Mouse (Mus musculus): ENCODE measurements around the gene Sco1. TPM values are rescaled to one million over a fixed set of nuclear protein-coding genes. Genes with fewer than 3 reads are reported as not detected.

Gene Sco1
- total RNA-seq, 4 experiments from 2014 or later, result 20.1 to 26.5 (median 21.6) TPM

DNA sequence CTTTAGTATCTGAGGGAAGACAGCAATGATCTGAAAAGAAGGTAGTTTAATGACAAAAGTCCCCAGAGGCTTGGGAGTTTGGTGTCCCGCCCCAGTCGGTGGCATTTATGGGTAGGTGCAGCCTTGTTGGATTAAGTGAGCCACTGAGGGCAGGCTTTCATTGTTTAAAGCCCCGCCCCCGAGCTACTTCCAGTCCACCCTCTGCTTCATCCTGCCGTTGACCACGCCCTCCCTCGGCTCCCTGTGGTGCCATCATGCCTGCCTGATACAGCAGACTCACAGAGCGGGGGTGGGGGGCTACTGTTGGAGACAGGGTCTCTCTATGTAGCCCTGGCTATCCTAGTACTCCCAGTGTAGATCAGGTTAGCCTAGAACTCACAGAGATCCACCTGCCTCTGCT lies 9.5 kb upstream of the Sco1 start:
- DNase-seq, result no peak

DNA sequence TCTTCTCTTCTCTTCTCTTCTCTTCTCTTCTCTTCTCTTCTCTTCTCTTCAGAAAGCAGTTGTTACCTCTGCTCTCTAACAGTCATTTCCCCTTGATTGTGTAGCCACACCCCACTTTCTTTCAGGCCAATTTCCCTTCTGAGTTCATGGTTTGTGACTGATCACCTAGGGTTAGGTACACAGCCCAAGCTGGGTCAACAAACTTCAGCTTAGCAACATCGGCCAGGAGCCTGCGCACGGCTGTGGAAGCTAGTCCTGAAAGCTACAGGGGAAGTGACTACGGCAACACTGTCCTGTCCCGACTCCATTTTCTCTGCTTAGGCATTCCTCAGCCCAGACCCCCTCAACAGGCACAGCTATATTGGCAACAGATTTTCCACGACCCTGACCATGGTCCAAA lies 7.5 kb upstream of the Sco1 start:
- DNase-seq, result no peak

- DNase-seq, result no peak
These were observed 5.3 kb upstream of the Sco1 start for GRCm38 (mm10) chr11:67047199-67047598.

DNA sequence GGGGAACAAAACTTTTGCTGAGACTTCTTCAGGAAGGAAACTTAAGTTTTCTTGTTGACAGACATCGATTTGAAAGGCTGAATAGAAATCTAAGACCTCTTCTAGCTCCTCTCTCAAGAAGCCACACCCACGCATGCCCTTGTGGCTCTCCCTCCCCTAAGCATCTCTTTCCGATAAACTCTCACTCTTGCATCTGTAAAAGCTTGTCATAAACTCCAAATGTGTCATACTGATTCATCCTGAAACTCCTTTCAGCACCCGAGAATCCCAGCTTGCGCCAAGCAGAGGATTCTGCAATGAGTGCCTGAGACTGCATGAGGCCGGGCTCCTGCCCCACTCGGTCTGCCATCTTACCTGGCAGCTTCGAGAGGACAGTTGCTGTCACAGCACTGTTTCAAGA lies 4.0 kb upstream of the Sco1 start:
- no peak for DNase-seq

DNA sequence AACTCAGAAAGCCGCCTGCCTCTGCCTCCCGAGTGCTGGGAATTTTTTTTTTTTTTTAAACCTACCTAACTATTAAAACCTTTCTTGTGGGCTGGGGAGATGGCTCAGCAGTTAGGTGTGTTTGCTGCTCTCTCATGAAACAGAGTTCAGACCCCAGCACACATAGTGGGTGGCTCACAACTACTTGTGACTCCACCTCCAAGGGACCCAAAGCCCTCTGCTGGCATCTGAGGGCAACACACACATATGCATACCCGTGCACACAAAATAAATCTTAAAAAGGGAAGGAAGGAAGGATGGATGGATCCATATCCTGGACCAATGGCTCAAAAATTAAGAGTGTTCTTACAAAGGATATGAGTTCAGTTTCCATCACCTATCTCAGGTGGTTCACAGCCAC lies 3.2 kb upstream of the Sco1 start:
- no peak for DNase-seq

- no peak for DNase-seq
These were observed 672 bp upstream of the Sco1 start for GRCm38 (mm10) chr11:67051676-67052320.

DNA sequence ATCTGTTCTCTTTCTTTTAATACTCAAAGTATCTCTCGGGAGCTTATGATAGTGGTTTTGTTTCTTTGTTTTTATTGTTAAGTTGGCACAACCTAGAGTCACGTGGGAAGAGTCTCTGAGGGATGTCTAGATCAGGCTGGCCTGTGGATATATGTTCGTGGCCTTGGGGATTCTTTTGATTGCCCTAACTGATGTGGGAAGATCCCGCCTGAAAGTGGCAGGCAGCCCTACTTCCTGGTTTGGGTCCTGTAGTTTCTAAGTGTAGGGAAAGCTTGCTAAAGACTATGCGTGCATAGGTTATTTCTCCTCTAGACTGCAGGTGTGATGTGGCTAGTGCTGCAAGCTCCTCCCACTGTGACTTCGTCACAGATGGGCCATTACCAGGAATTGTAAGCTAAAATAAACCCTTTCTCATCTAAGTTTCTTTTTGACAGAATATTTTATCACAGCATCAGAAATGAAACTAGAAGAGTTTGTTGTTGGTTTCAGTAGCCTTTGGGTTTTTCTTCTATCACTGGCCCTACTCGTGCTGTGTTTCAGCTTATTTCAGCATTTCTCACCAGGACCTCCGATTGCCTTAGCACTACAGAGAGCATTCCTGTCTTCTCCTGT lies 2.4 kb downstream of the Sco1 start:
- no peak for DNase-seq

DNA sequence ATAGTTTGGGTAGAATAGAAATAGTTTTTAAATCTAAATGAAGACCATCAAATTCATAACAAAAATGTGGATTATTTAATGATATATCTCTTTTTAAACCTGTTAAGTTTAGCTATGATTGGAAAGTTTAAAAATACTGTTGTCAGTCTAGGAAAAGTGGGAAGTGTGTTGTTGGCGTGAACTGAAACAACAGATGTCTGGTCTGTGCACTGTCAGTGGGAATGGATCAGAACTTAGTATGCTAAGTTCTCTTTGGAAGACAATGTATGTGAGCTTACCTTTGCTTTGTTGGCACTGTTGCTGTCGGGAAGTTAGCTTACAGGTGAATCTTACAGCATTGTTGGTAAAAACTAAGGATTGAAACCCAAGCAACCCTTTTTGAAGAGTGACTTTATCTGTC lies 8.8 kb downstream of the Sco1 start:
- no peak for DNase-seq

GRCm38 (mm10) chr11:67062726-67063125 lies 10.3 kb downstream of the Sco1 start:
- no peak for DNase-seq

DNA sequence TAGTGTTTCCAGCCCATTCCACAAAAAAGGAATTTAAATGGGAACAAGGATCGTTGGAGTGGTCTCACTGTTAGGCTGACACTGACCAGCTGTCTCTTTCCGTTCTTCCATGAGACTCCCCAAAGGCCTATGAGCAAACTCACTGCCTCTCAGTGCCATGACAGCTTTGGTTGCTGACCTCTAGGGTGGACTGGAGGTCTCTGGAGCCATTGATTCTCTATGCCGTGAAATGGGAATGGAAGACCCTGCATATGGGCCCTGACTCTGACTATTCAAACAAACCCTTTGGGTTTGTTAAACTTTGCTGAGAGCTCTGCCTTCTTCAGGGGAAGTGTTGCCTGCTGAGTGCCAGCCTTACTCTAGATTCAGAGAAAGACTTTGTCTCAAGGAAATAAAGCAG lies 15.3 kb downstream of the Sco1 start:
- DNase-seq, result no peak

DNA sequence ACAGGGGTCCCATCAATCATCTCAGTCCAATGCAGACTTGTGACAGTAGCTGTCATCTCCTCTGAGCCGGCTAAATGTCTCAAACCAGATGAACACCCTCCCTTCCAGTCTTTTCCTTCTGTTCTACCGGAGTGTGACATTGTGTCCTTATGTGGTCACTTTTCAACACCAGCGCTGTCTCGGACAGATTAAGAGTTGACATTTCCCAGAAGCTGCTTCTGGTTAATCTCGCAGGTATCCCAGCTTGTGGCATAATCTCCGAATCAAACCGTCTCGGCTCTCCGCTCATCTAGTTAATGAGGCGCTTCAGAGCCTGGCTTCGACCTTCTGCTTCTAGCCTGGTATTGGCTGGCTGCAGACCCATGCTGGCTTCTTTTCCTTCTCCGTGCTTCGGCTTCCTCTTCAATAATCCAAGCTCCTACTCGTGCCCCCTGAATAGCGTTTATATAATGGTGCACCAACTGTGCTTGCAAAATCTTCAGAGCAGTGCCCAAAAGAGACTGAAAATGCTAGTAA lies 20.2 kb downstream of the Sco1 start:
- no peak for DNase-seq

DNA sequence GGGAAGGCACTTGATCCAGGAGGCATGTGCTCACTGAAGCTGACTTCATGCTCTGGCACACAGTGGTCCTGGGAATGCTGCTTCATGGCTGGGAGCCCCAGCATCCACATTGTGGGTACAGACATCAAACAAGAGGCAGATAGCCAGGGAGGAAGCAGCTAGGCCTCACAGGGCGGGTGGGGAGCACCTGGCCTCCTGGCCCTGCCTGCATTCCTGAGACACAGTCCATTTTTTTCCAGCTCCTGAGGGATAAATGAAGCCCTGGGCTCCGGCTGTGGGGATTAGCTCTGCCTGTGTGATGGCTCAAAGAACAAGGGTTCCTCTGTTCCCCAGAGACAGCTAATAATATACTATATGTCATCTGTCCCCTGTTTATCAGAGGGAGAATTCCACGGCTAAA lies 22.6 kb downstream of the Sco1 start:
- DNase-seq, result no peak

DNA sequence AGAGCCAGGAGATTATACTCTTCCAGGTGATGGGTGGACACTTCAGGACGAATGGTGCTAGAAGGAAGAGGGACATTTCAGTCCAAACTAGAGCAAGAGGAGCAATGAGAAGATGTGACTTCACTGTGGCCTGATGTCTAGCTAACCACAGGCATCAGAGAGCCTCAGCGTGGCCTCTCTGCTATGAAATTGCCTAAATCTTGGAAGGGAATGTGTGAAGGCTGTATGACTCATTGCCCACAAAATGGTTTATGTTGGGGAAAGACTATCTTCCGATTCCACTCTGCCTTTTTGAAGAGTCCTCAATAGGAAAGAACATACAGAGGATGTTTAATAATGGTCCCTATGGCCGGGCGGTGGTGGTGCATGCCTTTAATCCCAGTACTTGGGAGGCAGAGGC lies 24.3 kb downstream of the Sco1 start:
- DNase-seq, result no peak

DNA sequence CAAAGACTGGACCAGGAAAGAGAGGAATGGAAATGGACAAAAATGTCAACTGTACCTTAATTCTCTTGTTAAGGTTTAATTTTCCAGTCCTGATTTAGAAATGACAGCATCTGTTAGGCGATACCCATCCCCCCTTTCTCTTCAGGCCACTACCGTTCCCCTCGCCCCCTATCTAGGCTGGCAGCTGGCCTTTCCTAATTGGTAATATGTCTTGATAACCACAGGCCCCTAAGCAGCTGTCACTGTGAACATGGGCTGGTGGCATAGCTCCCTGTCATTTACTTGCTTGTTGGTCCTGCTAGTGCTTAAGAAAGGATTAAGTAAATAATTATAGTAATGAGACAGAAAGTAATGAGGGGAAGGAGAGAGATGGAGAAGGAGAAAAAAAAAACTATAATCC lies 25.0 kb downstream of the Sco1 start:
- DNase-seq, result no peak

DNA sequence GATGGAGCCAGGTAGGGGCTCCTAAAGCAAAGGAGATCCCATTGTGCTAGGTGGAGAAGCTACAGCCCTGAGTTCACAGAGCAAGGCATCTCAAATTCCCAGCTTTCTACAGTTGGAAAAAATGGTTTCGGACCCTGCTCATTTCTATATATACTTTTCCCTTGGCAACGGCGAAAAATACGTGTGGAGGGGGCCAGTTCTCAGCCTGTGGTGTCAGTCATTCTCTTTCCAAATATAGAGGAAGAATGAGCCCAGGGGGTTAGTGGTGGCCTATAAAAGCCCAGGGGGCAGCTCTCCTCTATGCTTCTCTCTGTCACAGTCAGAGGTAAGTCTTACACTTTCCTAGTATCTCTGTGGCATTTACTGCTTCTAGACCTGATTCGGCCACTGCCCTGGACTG lies 25.5 kb downstream of the Sco1 start, which contains the start of gene Myh3:
Myh3 (plus strand) TSS at position 301 of the 400 bp plus-strand sequence.
- no peak for DNase-seq

DNA sequence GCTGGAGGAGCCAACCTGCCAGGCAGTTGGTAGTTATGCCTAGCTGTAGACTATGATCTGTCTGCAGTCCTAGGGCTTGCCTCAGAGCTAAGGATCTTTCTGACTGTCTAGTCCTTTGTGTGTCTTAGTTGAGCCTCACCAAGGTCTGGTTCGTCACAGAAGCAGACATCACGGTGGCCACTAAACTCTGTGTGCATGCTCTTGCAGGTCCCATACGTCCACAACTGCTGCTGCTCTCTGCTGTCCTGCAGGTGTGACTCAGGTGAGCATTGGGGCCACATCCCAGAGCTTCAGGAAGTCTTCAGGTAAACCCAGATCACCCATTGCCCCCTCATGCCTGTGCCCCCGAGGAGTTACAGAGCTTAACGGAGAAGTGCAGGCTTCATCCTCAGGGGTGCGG lies 26.4 kb downstream of the Sco1 start:
- DNase-seq, result no peak

- DNase-seq, result no peak
These were observed 27.3 kb downstream of the Sco1 start for GRCm38 (mm10) chr11:67079740-67080139.

DNA sequence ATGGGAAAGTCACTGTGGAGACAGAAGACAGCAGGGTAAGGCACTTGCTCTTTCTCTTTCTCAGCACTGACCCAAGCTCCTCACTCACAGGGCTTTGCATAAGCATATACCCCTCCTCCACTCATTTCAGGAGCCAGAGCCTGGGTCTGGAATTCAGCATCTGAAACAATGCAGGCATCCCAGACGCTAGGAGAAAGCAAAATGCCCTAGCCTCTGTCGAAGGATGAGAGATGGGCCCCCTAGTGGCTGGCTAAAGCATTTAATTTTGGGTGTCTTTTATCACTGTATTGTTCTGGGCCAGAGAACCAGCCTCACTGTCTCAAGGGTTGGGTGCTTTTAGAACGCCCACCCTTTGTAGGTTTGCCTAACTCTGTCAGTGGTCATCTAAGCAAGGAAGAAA lies 27.7 kb downstream of the Sco1 start:
- peak; percentile 12 for DNase-seq

- DNase-seq, result peak; percentile 10
These were observed 28.7 kb downstream of the Sco1 start for GRCm38 (mm10) chr11:67081125-67081649.

GRCm38 (mm10) chr11:67082188-67082587 lies 29.7 kb downstream of the Sco1 start:
- DNase-seq, result no peak

- DNase-seq, result no peak
These were observed 30.3 kb downstream of the Sco1 start for GRCm38 (mm10) chr11:67082793-67083192.

DNA sequence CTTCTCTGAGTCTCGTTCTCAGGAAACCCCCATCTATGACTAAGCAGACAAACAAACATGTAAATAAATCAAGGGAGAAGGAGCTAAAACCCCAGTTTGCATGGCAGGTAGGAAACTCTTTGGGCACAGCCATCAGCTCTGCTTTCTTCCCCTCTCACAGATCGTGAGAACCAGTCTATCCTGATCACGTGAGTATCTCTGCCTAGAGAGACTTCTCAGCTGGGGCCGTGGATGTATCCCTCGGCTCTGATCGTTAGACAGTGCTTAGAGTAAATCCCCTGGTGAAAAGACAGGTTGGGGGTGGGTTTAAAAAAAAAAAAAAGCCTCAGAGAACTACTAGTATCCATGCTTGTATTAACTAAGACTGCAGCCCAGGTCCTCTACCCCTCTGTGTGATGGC lies 30.8 kb downstream of the Sco1 start:
- DNase-seq, result no peak

DNA sequence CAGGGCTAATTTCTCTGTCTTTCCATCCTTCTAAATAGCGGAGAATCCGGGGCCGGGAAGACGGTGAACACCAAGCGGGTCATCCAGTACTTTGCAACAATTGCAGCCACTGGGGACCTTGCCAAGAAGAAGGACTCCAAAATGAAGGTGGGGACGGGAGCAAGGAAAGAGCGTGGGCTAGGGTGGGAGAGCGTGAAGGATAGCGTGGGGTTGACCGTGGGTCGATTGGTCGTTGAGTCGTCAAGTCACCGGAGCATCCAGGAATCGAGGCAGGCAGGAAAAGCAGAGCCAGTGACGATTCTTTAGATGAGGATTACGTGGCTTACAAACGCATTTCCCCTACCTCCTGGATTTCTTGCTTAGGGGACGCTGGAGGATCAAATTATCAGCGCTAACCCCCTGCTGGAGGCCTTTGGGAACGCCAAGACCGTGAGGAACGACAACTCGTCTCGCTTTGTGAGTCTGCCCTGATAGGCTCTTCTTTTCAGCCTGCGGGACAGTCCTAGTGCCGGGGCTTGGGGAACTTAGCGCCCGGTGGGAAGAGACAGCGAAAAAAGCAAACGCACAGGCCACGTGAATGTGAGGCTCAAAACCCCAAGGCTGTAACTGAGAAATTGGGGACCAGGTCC lies 31.4 kb downstream of the Sco1 start:
- no peak for DNase-seq

DNA sequence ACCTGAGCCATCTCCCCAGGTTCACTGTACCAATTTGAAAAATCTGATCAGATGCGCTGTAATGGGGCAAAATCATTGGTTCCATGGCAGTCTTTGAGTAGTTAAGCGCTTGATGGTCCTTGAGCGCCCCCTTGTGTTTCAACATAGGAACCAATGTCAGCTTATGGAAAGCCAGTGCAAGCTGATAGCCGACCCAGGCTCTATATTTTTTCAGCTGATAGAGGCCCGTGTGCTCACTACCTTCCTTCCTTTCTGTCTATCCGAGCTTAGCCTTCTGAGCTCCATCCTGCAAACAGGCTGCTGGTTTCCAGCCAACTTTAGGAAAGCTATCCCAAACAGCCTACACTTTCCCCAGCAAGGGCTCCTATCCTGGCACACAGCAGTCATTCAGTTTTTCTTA lies 33.0 kb downstream of the Sco1 start:
- DNase-seq, result peak; percentile 38
